Mouse (Mus musculus) lung, embryonic 16.5 days (tissue): ENCODE results near the gene Sh3rf1. TPM values are rescaled to one million over a fixed set of nuclear protein-coding genes. Genes with fewer than 3 reads are reported as not detected.

Experiments used
- ATAC-seq: fragments of 200-750 bp; cut with Nextera tagmentation; 2 replicates; pipeline ENCODE4 v1.8.0; 2017; ENCODE audit warnings: low read depth, mild to moderate bottlenecking, moderate library complexity
- H3K27ac ChIP-seq: fragments of 300-500 bp; sonication (generic); 2 replicates; pipeline ENCODE4 v1.5.1; 2014; ENCODE audit warnings: mild to moderate bottlenecking, control low read depth, low read length
- H3K27me3 ChIP-seq: fragments of 300-500 bp; sonication (generic); 2 replicates; pipeline ENCODE4 v1.6.1; 2014; ENCODE audit warnings: low read depth, low read length, mixed read lengths; ENCODE audit not compliant: control insufficient read depth, insufficient read depth
- H3K36me3 ChIP-seq: fragments of 300-500 bp; sonication (generic); 2 replicates; pipeline ENCODE4 v1.6.1; 2014; ENCODE audit warnings: low read length; ENCODE audit not compliant: control insufficient read depth, insufficient read depth
- H3K4me1 ChIP-seq: fragments of 300-500 bp; sonication (generic); replicated peaks from 2 replicates; pipeline ENCODE4 v1.6.1; 2014; ENCODE audit warnings: low read length, mixed read lengths; ENCODE audit not compliant: control insufficient read depth, insufficient read depth
- H3K4me2 ChIP-seq: fragments of 300-500 bp; sonication (generic); 2 replicates; pipeline ENCODE4 v1.6.1; 2014; ENCODE audit warnings: low read depth, low read length, control low read depth
- H3K4me3 ChIP-seq: fragments of 300-500 bp; sonication (generic); 2 replicates; pipeline ENCODE4 v1.5.1; 2014; ENCODE audit warnings: mild to moderate bottlenecking, low read length, control low read depth
- H3K9ac ChIP-seq: fragments of 300-500 bp; sonication (generic); 2 replicates; pipeline ENCODE4 v1.6.1; 2014; ENCODE audit warnings: low read length, control low read depth
- H3K9me3 ChIP-seq: fragments of 300-500 bp; sonication (generic); 2 replicates; pipeline ENCODE4 v1.6.1; 2016; ENCODE audit warnings: low read length; ENCODE audit not compliant: control insufficient read depth
- WGBS: fragments of 180-500 bp; shearing (Covaris S2); extraction: QIAGEN DNeasy Blood & Tissue Kit; methylation state at CpG from one replicate; pipeline ENCODE4 v1.1.7; 2014; 5-methylcytosine and 5-hydroxymethylcytosine counted together
- polyA plus RNA-seq: library from polyadenylated mRNA; unstranded; fragments of >200 nt; fragmentation: Nextera tagmentation; extraction: Ambion mirVana; gene quantifications from 2 replicates; pipeline ENCODE4 v1.2.1, GENCODE M21; 2015

Gene Sh3rf1
- polyA plus RNA-seq, 1 experiment from 2014 or later, result 18.7 TPM

DNA sequence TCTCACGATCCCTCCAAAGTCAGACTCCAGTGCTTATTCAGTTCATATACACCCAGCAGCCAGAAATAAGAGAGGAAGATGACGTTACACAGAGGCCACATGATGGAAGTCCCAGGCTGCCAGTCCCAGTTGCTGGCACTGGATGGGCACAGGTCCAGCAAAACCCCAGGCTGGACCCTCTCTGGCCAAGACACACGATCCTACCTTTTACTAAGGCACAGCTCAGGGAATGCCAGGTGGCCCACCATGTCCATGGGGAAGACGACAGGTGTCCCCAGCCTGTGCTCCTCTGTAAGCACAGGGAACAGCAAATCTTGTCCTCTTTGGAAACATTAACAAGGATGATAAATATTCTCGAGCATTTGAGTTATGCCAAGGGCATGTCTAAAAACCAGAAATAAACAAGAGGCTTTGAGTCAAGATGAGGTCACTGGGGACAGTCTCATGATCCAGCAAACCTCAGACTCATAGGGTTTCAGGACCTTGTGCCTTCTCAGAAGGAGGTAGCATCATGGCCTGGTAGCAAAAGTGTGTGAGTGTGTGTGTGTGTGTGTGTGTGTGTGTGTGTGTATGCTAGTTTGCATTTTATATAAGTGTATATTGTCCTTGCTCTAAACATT, 29.3 kb upstream of the Sh3rf1 start:
- no peak for ATAC-seq
- Histone ChIP-seq H3K4me2 (no peak overlapping the region), H3K36me3 (no peaks in the 10 kb centered on the region), H3K4me3 (no peak overlapping the region), H3K9ac (no peak overlapping the region), H3K27ac (no peak overlapping the region), H3K9me3 (peaks cover 4% of the 10 kb centered on the region; the same call in 1 of the 2 replicates), H3K4me1 (no peaks in the 10 kb centered on the region), H3K27me3 (no peaks in the 10 kb centered on the region)
- 66% methylated on average over 5 of the region's 5 CpGs for WGBS

DNA sequence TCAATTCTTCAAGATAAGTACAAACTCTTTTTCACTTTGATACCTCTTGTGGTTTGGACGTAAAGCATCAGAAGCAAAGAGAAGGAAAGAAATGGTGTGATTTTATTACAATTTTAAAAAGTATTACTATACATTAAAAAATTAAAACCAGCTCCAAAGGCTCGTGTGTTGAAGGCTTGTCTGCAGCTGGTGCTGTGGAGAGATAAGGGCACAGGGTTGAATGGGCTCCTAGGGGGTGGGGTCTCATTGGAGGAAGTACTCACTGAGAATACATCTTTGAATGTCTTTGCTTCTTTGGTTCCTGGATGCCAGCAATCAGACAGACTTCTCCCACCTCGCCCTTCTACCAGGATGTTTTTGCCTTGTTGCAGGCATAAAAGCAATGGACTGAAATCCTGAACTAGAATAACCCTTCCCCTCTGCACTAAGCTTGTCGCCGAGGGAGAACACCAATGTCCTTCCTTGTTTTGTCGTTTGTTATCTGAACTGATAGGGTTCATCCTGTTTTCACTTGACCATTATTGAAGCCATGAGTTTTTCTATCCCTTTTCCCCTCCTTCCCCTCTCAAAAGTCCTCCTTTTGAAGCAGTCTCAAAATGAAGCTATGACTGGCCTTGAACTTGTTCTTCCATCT, 23.3 kb upstream of the Sh3rf1 start:
- H3K4me3 ChIP-seq, result no peak overlapping the region
- H3K4me2 ChIP-seq, result no peak overlapping the region
- no peak for ATAC-seq
- no peaks in the 10 kb centered on the region for H3K27me3 ChIP-seq
- H3K27ac ChIP-seq, result no peak overlapping the region
- WGBS, result 59% methylated on average over 6 of the region's 6 CpGs
- H3K9me3 ChIP-seq, result peaks cover 4% of the 10 kb centered on the region; the same call in 1 of the 2 replicates
- H3K9ac ChIP-seq, result no peak overlapping the region
- 0 out of 2 replicates have a peak, but pooled peaks cover 3% of the 10 kb centered on the region for H3K4me1 ChIP-seq
- no peaks in the 10 kb centered on the region for H3K36me3 ChIP-seq

DNA sequence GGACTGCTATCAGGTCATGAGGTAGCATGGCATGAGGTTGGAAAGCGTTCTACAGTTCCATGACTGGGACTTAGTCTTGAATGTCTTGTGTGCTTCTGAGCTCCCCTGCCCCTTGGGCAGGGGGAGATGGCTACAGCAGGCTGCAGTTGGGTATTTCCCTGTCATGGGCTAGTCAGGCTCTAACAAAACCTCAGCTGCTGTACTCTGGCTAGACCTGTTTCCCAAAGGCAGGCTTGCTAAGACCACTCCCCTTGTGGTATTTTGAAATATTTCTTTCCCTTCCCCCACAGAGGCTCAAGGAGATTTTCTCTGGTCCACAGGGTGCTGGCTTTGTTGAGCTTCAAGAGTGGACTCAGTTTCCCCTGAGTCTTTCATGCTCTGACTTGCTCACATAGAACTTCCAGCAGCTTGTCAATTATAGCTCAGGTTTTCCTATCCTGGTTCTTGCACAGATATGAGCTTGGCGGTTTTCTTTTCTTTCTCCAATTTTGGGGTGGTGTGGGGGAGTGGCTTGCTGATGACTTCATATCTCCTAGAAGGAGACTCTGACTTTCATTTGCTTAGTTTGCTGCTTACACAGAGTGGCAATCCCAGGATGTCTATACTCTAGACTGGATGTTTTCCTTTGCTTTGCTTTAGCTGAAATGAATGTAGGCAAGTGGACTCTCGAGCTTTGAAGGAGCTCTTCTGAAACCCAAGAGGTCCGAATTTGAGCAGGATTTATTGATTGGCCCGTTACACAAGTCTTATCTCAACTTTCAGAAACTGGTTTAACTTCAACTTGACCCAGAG, 20.4 kb upstream of the Sh3rf1 start:
- Histone ChIP-seq H3K9ac (no peak overlapping the region), H3K27me3 (no peaks in the 10 kb centered on the region), H3K9me3 (no peaks in the 10 kb centered on the region), H3K27ac (peak overlapping the region; percentile 2; the same call in 1 of the 2 replicates), H3K36me3 (no peaks in the 10 kb centered on the region), H3K4me2 (no peak overlapping the region), H3K4me1 (peaks cover 6% of the 10 kb centered on the region; the same call in 1 of the 2 replicates), H3K4me3 (no peak overlapping the region)
- WGBS, result 55% methylated on average over 5 of the region's 5 CpGs
- ATAC-seq, result peak; percentile 68

DNA sequence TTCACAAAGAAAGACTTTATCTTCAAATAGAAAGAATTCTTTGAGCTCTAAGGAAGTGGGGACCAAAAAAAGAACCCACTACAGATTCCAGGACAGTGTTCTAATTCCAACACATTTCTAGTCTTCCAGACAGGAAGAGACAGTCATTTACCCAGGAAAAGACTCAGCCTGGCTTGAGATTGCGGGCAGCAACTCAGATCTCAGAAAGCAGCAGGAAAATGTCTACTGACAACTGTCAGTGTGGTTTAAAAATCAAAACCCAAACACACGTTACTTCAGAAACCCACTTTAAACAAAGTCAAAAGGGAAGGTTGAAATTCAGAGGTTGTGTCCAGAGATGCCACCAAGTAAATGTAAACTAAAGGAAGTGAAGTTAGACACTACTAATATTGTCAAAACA, 16.8 kb upstream of the Sh3rf1 start:
- Histone ChIP-seq H3K4me2 (no peak overlapping the region), H3K27ac (peak overlapping the region; percentile 46; the same call in 1 of the 2 replicates), H3K27me3 (no peaks in the 10 kb centered on the region), H3K36me3 (no peaks in the 10 kb centered on the region), H3K4me1 (peaks cover 6% of the 10 kb centered on the region; the same call in 1 of the 2 replicates), H3K4me3 (no peak overlapping the region), H3K9ac (no peak overlapping the region), H3K9me3 (no peaks in the 10 kb centered on the region)
- WGBS, result 8% methylated on average over 2 of the region's 2 CpGs
- peak; percentile 44; the same call in 1 of the 2 replicates for ATAC-seq

DNA sequence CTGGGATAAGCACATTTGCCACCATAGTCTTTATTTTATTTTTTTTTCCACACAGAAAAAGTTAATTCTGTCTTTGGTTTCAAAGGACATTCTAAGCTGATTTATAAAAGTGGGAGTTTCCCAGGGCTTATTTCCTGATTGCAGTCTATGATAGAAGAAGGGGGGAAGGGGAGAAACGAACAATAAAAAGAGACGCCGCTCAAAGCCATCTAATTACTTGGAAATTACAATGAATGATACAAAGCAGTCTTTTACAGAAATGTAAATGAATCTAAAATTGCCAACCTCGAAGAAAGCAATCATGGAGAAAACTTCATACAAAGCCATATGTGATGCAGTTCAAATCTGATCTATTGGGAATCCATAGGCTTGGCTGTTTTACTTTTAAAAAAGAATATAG, 16.0 kb upstream of the Sh3rf1 start:
- Histone ChIP-seq H3K4me2 (no peak overlapping the region), H3K9ac (no peak overlapping the region), H3K9me3 (no peaks in the 10 kb centered on the region), H3K4me3 (no peak overlapping the region), H3K4me1 (peaks cover 6% of the 10 kb centered on the region; the same call in 1 of the 2 replicates), H3K27ac (no peak overlapping the region), H3K36me3 (no peaks in the 10 kb centered on the region), H3K27me3 (no peaks in the 10 kb centered on the region)
- no peak for ATAC-seq
- whole genome bisulfite sequencing, result 81% methylated on average over 4 of the region's 4 CpGs

DNA sequence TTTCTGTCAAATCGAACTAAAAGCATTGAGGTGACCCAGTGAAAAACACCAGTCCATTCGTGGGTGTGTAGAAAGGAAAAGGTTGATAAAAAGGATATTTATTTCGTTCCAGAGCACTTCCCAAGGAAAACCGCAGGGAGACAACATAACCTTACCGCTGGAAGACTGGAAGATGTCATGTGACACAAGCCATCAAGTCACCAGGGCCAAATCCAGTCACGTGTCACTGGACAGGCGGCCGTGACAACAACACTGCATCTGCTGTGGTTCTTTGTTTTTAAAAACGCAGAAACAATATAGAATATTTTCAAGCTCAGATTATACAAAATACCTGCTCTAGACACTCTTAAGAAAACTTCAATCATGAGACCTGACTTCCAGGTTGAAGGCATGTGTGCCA, 15.0 kb upstream of the Sh3rf1 start:
- H3K36me3 ChIP-seq, result no peaks in the 10 kb centered on the region
- no peak for ATAC-seq
- no peaks in the 10 kb centered on the region for H3K9me3 ChIP-seq
- no peak overlapping the region for H3K4me3 ChIP-seq
- H3K9ac ChIP-seq, result no peak overlapping the region
- no peak overlapping the region for H3K27ac ChIP-seq
- no peaks in the 10 kb centered on the region for H3K27me3 ChIP-seq
- 73% methylated on average over 9 of the region's 9 CpGs for WGBS
- H3K4me1 ChIP-seq, result peaks cover 3% of the 10 kb centered on the region; the same call in 1 of the 2 replicates
- no peak overlapping the region for H3K4me2 ChIP-seq

DNA sequence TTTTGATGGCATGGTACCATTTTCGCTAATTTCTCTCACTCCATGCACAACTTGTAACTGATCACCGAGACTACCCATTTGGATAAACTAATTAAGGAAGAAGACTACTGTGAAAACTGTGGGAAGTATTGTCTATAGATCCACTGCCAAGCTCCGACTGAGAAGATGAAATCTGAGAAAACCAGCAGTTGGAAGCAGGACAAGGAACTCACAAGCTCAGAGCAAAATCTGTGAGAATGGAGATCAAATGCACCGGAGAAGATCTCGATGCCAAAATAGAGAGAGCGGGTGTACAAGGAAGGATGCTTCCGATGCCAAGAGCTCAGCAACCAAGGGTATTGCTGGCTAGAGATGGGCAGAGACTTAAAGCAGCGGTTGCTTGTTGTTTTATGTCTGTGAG, 12.8 kb upstream of the Sh3rf1 start:
- no peaks in the 10 kb centered on the region for H3K36me3 ChIP-seq
- H3K4me2 ChIP-seq, result no peak overlapping the region
- no peak overlapping the region for H3K4me3 ChIP-seq
- WGBS, result 69% methylated on average over 8 of the region's 8 CpGs
- no peaks in the 10 kb centered on the region for H3K9me3 ChIP-seq
- H3K27me3 ChIP-seq, result no peaks in the 10 kb centered on the region
- peaks cover 3% of the 10 kb centered on the region; the same call in 1 of the 2 replicates for H3K4me1 ChIP-seq
- no peak overlapping the region for H3K27ac ChIP-seq
- no peak for ATAC-seq
- no peak overlapping the region for H3K9ac ChIP-seq

DNA sequence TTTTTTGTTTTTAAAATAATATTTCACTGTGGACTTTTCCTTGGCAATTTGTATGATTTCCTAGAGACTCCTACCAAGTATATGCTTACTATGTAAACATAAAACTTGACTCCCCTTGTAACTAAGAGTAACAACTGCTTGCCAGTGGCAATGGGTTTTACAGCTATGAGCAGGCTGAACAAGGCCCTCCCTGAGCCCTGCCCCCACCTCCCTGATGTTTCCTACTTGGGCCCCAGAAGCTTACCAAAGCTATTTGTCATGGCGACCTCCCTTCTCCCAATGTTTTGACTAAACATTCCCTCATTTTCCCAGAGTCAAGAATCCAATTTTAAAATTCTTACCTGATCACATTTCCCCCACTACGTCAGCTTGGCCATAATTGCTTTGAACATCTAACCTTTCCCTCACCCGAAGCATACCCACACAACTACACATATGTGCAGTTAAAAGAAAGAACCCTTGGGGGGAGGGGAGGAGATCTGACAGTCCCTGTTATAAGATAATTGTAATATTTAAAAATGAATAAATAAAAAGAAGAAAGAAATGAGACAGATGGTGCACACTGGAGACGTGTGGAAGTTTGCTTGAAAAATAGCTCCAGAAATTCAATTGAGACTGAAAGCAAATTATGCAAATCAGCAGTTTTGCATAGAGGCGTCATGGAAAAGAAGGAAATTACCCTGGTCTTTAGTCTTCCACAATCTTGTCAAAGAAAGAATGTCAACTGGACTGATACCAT, 8.4 kb upstream of the Sh3rf1 start:
- no peaks in the 10 kb centered on the region for H3K36me3 ChIP-seq
- no peaks in the 10 kb centered on the region for H3K27me3 ChIP-seq
- no peaks in the 10 kb centered on the region for H3K9me3 ChIP-seq
- H3K4me3 ChIP-seq, result no peak overlapping the region
- H3K27ac ChIP-seq, result no peak overlapping the region
- 48% methylated on average over 5 of the region's 5 CpGs for WGBS
- H3K4me2 ChIP-seq, result no peak overlapping the region
- H3K9ac ChIP-seq, result no peak overlapping the region
- ATAC-seq, result 0 out of 2 replicates have a peak, but pooled peaks have one; percentile 36
- H3K4me1 ChIP-seq, result peaks cover 9% of the 10 kb centered on the region
